Mouse (Mus musculus) stomach, embryonic 16.5 days (tissue): ENCODE data around the gene Mfsd13b. TPM values are rescaled to one million over a fixed set of nuclear protein-coding genes. Genes with fewer than 3 reads are reported as not detected.
"Not testable (repeated sequence)": the region's sequence is repeated elsewhere in the genome, so short reads cannot be mapped to it uniquely, and the experiment has no call there.

Source experiments
- ATAC-seq: fragments of 200-750 bp; cut with Nextera tagmentation; 2 replicates; pipeline ENCODE4 v1.8.0; 2017; ENCODE audit warnings: moderate number of reproducible peaks, moderate TSS enrichment; ENCODE audit not compliant: insufficient read depth, low FRiP score
- H3K27ac ChIP-seq: fragments of 300-500 bp; sonication (generic); 2 replicates; pipeline ENCODE4 v1.5.1; 2014; ENCODE audit warnings: low read length
- H3K27me3 ChIP-seq: fragments of 300-500 bp; sonication (generic); 2 replicates; pipeline ENCODE4 v1.6.1; 2014; ENCODE audit warnings: low read length, control low read depth, mixed read lengths; ENCODE audit not compliant: control insufficient read depth, insufficient read depth
- H3K36me3 ChIP-seq: fragments of 300-500 bp; sonication (generic); 2 replicates; pipeline ENCODE4 v1.6.1; 2014; ENCODE audit warnings: low read length; ENCODE audit not compliant: control insufficient read depth, insufficient read depth
- H3K4me1 ChIP-seq: fragments of 300-500 bp; sonication (generic); 2 replicates; pipeline ENCODE4 v1.6.1; 2014; ENCODE audit warnings: low read length, control low read depth, mixed read lengths; ENCODE audit not compliant: control insufficient read depth, insufficient read depth
- H3K4me2 ChIP-seq: fragments of 300-500 bp; sonication (generic); 2 replicates; pipeline ENCODE4 v1.6.1; 2014; ENCODE audit warnings: low read depth, low read length, mixed read lengths
- H3K4me3 ChIP-seq: fragments of 300-500 bp; sonication (generic); replicated peaks from 2 replicates; pipeline ENCODE4 v1.5.1; 2014; ENCODE audit warnings: mild to moderate bottlenecking, low read length
- H3K9ac ChIP-seq: fragments of 300-500 bp; sonication (generic); 2 replicates; pipeline ENCODE4 v1.6.1; 2014; ENCODE audit warnings: low read length
- H3K9me3 ChIP-seq: fragments of 300-500 bp; sonication (generic); replicated peaks from 2 replicates; pipeline ENCODE4 v1.6.1; 2016; ENCODE audit warnings: low read length, control low read depth; ENCODE audit not compliant: control insufficient read depth
- WGBS: fragments of 180-500 bp; shearing (Covaris S2); extraction: QIAGEN DNeasy Blood & Tissue Kit; methylation state at CpG from one replicate; pipeline ENCODE4 v1.1.7; 2014; 5-methylcytosine and 5-hydroxymethylcytosine counted together
- polyA plus RNA-seq: library from polyadenylated mRNA; unstranded; fragments of >200 nt; fragmentation: Nextera tagmentation; extraction: Ambion mirVana; gene quantifications from 2 replicates; pipeline ENCODE4 v1.2.1, GENCODE M21; 2015

The Mfsd13b gene
- polyA plus RNA-seq, 1 experiment from 2014 or later, result 0.34 TPM

DNA sequence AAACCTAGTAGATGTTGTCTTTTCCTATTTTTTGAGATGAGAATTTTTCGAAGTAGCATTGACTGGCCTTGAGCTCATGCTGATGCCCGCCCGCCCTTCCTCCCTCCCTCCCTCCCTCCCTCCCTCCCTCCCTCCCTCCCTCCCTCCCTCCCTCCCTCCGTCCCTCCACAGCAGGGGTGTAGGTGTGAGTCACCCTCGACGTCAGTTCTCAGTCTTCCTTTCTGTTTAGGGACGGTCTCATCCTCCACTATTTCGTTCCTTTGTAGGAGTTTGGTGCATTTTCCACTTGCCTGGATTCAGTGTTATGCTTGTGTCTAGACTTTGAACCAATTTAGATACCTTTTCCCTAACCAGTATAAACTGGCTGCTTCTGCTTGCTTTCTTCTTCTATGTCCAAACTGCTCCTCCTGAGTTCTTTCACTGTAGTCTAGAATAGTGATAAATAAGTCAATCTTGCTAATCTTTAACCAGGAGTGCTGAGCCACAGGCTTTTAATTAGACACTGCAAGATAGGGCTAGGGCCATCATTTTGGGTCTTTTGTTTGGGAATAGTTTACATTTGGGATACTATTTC is 38.3 kb upstream of the Mfsd13b start:
- H3K9me3 ChIP-seq, result no peaks in the 10 kb centered on the region
- peaks cover 19% of the 10 kb centered on the region; the same call in 1 of the 2 replicates for H3K36me3 ChIP-seq
- no peak overlapping the region for H3K4me2 ChIP-seq
- H3K4me1 ChIP-seq, result no peaks in the 10 kb centered on the region
- H3K27me3 ChIP-seq, result no peaks in the 10 kb centered on the region
- no peak for ATAC-seq
- H3K27ac ChIP-seq, result no peak overlapping the region
- H3K9ac ChIP-seq, result no peak overlapping the region
- WGBS, result 63% methylated on average over 7 of the region's 8 CpGs
- H3K4me3 ChIP-seq, result no peak overlapping the region

GRCm38 (mm10) chr7:120953591-120953990 is 28.7 kb upstream of the Mfsd13b start:
- H3K27me3 ChIP-seq, H3K9ac ChIP-seq, H3K4me3 ChIP-seq, H3K4me1 ChIP-seq, H3K4me2 ChIP-seq, H3K27ac ChIP-seq, ATAC-seq, H3K9me3 ChIP-seq: not testable (repeated sequence)
- 82% methylated on average over 7 of the region's 7 CpGs for WGBS
- peaks cover 23% of the 10 kb centered on the region for H3K36me3 ChIP-seq

- no peak for ATAC-seq
- H3K9me3 ChIP-seq, result no peaks in the 10 kb centered on the region
- no peak overlapping the region for H3K4me2 ChIP-seq
- no peak overlapping the region for H3K4me3 ChIP-seq
- H3K36me3 ChIP-seq, result peaks cover 22% of the 10 kb centered on the region
- no peaks in the 10 kb centered on the region for H3K4me1 ChIP-seq
- H3K9ac ChIP-seq, result no peak overlapping the region
- 90% methylated on average over 2 of the region's 2 CpGs for WGBS
- no peaks in the 10 kb centered on the region for H3K27me3 ChIP-seq
- no peak overlapping the region for H3K27ac ChIP-seq
These were observed 22.2 kb upstream of the Mfsd13b start for GRCm38 (mm10) chr7:120960116-120960515.

DNA sequence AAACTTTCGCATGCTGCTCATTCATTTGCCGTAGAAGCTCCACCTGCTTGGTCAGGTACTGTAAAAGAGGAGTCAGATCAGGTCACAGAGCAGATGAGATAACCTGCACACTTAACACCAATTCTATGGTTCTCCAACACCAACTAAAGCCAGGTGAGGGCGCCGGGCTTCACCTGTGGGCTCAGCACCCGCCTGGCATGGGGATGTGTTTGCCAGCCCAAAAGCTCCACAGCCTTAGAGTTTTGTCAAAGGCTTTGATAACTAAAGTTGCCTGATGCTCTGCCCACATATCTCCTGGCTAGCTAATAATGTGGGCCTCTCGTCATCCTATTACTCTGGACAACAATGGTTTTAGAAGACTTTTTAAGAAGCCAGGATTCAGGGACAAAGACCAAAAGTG is 21.7 kb upstream of the Mfsd13b start:
- Histone ChIP-seq H3K27ac (no peak overlapping the region), H3K36me3 (peaks cover 22% of the 10 kb centered on the region), H3K9me3 (no peaks in the 10 kb centered on the region), H3K4me2 (no peak overlapping the region), H3K9ac (no peak overlapping the region), H3K4me3 (no peak overlapping the region), H3K4me1 (no peaks in the 10 kb centered on the region), H3K27me3 (no peaks in the 10 kb centered on the region)
- no peak for ATAC-seq
- WGBS, result 80% methylated on average over 6 of the region's 6 CpGs

GRCm38 (mm10) chr7:120961893-120962292 is 20.4 kb upstream of the Mfsd13b start:
- no peaks in the 10 kb centered on the region for H3K9me3 ChIP-seq
- H3K27me3 ChIP-seq, result no peaks in the 10 kb centered on the region
- ATAC-seq, result no peak
- H3K4me3 ChIP-seq, result no peak overlapping the region
- no peak overlapping the region for H3K4me2 ChIP-seq
- peaks cover 22% of the 10 kb centered on the region for H3K36me3 ChIP-seq
- WGBS, result 53% methylated on average over 3 of the region's 3 CpGs
- H3K27ac ChIP-seq, result no peak overlapping the region
- H3K9ac ChIP-seq, result no peak overlapping the region
- no peaks in the 10 kb centered on the region for H3K4me1 ChIP-seq

- no peaks in the 10 kb centered on the region for H3K9me3 ChIP-seq
- H3K27me3 ChIP-seq, result no peaks in the 10 kb centered on the region
- no peak for ATAC-seq
- H3K36me3 ChIP-seq, result peaks cover 11% of the 10 kb centered on the region
- WGBS, result 70% methylated on average over 5 of the region's 5 CpGs
- no peak overlapping the region for H3K4me2 ChIP-seq
- no peak overlapping the region for H3K27ac ChIP-seq
- no peak overlapping the region for H3K9ac ChIP-seq
- H3K4me3 ChIP-seq, result no peak overlapping the region
- no peaks in the 10 kb centered on the region for H3K4me1 ChIP-seq
These were observed 19.2 kb upstream of the Mfsd13b start for GRCm38 (mm10) chr7:120963126-120963525.

DNA sequence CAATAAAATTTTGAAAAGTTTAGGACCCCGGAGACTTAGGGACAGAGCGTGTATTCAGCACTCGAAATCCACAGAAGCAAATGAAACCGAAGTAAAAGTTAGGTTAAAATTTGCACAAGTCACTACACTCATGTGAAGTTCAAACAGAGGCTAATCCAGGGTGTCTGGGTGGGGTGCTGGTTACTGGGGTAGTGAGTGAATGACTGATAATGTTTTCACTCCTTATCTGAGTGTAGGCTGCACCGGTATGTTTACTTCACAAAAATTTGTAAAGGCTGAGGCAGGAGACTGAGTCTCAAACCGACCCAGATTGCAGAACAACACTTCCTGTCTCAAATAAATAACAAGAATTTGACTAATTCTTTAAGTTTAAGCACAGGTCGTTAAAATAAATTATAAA is 13.1 kb upstream of the Mfsd13b start:
- Histone ChIP-seq H3K36me3 (no peaks in the 10 kb centered on the region), H3K9ac (no peak overlapping the region), H3K9me3 (no peaks in the 10 kb centered on the region), H3K27me3 (no peaks in the 10 kb centered on the region), H3K4me3 (no peak overlapping the region), H3K27ac (no peak overlapping the region), H3K4me2 (no peak overlapping the region), H3K4me1 (peaks cover 11% of the 10 kb centered on the region; the same call in 1 of the 2 replicates)
- no peak for ATAC-seq
- WGBS, result 56% methylated on average over 7 of the region's 7 CpGs

- H3K4me1 ChIP-seq, result peaks cover 17% of the 10 kb centered on the region; the same call in 1 of the 2 replicates
- 77% methylated on average over 5 of the region's 5 CpGs for WGBS
- no peaks in the 10 kb centered on the region for H3K36me3 ChIP-seq
- ATAC-seq, result no peak
- no peaks in the 10 kb centered on the region for H3K9me3 ChIP-seq
- no peaks in the 10 kb centered on the region for H3K27me3 ChIP-seq
- H3K9ac ChIP-seq, result no peak overlapping the region
- no peak overlapping the region for H3K27ac ChIP-seq
- no peak overlapping the region for H3K4me3 ChIP-seq
- H3K4me2 ChIP-seq, result no peak overlapping the region
These were observed 12.2 kb upstream of the Mfsd13b start for GRCm38 (mm10) chr7:120970112-120970511.

DNA sequence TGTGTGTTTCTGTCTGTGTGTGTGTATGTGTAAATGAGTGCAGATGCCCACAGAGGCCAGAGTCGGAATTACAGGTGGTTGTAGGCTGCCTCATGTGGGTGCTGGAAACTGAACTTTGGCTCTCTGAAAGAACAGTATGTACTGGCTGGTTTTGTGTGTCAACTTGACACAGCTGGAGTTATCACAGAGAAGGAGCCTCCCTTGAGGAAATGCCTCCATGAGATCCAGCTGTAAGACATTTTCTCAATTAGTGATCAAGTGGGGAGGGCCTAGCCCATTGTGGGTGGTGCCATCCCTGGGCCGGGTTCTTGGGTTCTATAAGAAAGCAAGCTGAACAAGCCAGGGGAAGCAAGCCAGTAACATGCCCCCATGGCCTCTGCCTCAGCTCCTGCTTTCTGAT is 9.8 kb upstream of the Mfsd13b start:
- not testable (repeated sequence) for H3K27ac ChIP-seq, H3K9ac ChIP-seq, H3K27me3 ChIP-seq, H3K36me3 ChIP-seq, ATAC-seq, H3K4me2 ChIP-seq, H3K9me3 ChIP-seq, H3K4me3 ChIP-seq
- H3K4me1 ChIP-seq, result peaks cover 25% of the 10 kb centered on the region
- WGBS, result 81% methylated on average over 2 of the region's 2 CpGs
